Mouse (Mus musculus) thymus, postnatal 36 days (tissue): Measurements from ENCODE around the gene Sgsm1.
"Not testable (repeated sequence)": the region's sequence is repeated elsewhere in the genome, so short reads cannot be mapped to it uniquely, and the experiment has no call there.

Experiments
- DNase-seq, 2 experiments: peaks; one replicate each; pipeline ENCODE4 v3.0.0; 2022; ENCODE audit warnings: mixed read lengths in 2 of 2

Sgsm1 gene

GRCm38 (mm10) chr5:113310377-113311003 is at the start of gene Sgsm1:
Gene Sgsm1, minus strand, starts transcription at chr5:113310786.
- peak; percentile 43 to 50 for DNase-seq

- DNase-seq, result no peak
Measured at GRCm38 (mm10) chr5:113358833-113359232, 48.2 kb upstream of the Sgsm1 start.

- no peak for DNase-seq
Measured at GRCm38 (mm10) chr5:113357656-113358055, 47.1 kb upstream of the Sgsm1 start.

DNA sequence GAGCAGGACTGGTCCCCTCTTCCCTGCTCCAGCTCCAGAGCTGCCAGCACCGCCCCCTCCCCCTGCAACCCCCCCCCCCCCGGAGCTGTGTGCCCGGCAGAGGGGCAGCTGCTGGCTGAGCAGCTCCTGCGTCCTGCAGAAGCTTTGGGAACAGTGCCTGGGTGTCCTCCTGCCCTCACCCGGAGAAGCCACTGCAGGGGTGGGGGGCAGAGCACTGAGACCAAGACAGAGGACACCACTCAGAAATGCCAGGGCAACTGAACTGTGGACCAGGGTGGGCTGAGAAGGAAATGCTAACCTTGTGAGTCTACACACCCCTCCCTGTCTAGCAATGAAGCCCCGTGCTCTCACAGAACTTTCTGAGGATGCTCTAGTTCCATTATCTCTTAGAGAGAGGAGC is 46.6 kb upstream of the Sgsm1 start, which contains the start of gene Aym1:
Gene Aym1, plus strand, starts transcription at position 109 of the 400 bp plus-strand sequence.
- no peak for DNase-seq

DNA sequence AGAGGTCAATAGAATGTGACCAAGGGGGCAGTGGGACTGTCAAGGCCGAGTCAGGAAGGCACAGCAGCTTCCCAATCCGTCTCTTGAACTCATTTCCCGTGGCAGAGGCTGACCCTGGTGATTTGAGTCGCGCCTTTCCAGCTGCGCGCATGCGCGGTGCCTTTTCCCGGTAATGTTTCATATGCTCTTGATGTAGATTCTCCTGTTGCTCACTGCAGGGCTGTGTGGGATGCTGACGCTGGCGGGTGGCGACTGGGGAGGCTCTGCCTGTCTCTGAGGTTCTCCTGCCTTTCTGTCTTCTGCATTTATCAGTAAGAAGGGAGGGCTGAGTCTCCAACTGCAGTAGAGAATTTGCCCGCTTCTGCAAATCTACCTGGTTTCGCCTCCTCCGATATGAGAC is 43.7 kb upstream of the Sgsm1 start:
- no peak for DNase-seq

DNA sequence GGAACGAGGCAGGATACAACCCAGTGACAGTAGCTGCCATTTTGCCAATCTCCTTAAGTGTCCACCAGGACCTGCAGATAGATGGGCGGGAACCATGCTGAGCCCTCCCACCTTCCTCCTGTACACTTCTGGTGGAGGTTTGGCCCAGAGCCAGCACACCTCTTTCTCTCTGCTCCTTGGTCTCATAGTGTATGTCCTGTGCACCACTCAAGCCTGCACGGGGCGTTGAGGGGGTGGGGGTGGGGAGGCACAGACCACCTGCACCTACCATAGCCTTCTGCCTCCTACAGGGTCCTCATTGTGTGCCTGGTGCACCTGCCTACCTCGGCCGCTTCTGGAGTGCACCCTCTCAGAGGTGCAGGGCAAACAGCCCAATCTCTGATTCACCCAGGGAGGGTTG is 42.0 kb upstream of the Sgsm1 start:
- DNase-seq, result no peak

GRCm38 (mm10) chr5:113351768-113352167 is 41.2 kb upstream of the Sgsm1 start:
- DNase-seq, result no peak

DNA sequence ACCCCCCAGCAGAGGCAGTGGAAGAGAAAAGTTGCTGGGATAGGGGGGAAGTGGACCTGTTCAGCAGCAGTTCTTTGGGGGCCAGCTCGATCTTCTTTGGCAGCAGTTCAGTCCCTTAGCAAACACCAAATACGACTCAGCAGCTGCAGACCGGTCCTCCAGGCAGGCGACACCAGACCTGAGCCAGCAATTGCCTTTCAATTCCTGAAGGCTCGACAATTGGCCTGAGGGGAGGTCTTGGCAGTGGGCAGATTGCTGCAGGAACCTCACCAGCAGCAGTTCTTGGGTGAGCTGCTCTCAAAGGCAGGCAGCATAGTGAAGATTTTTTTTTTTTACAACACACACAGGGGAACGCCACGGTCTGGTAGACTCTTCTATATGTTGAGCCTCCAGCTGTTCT is 39.2 kb upstream of the Sgsm1 start:
- no peak for DNase-seq

GRCm38 (mm10) chr5:113349226-113349625 is 38.6 kb upstream of the Sgsm1 start:
- DNase-seq, result no peak

DNA sequence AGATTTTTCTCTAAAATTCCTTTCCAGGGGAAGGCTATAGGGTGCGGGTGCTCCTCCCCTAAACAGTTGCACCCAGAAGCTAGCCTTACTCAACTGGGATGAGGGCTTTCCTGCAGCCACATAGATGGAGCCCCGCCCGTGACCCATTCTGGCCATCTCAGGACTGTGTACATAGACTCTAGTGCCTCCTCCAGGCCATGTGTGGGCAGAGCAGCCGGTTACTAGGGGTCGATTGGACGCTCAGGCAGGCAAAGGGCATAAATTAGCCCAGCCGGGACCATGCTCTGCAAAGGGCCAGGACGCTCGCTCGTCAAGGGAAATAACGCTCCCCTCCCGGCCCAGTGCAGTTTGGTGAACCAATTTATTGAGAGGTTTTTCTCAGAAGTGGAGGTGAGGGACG is 38.0 kb upstream of the Sgsm1 start:
- no peak for DNase-seq

DNA sequence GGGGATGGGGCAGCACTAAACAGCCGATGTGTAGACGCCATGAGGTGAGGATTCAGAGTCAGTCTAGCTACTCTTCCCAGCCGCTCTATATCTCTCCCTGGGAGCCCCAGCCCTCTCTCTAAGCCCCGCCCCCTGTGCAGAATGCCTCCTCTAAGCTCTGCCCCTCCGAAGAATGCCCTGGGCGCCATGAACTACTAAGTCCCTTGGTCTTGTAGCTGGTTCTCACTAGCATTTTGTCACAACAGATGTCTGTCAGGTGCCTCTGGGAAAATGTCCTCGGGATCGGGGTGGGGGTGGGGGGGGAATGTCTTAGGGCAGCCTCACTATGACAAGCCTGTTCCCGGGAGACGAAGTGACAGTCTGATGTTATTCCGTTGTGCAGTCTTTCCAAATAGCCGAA is 37.0 kb upstream of the Sgsm1 start:
- DNase-seq, result no peak

- DNase-seq, result not testable (repeated sequence)
Measured at GRCm38 (mm10) chr5:113346651-113347050, 36.1 kb upstream of the Sgsm1 start.

- DNase-seq, result no peak
Measured at GRCm38 (mm10) chr5:113345781-113346180, 35.2 kb upstream of the Sgsm1 start.

- no peak for DNase-seq
Measured at GRCm38 (mm10) chr5:113344635-113345386, 34.2 kb upstream of the Sgsm1 start.

DNA sequence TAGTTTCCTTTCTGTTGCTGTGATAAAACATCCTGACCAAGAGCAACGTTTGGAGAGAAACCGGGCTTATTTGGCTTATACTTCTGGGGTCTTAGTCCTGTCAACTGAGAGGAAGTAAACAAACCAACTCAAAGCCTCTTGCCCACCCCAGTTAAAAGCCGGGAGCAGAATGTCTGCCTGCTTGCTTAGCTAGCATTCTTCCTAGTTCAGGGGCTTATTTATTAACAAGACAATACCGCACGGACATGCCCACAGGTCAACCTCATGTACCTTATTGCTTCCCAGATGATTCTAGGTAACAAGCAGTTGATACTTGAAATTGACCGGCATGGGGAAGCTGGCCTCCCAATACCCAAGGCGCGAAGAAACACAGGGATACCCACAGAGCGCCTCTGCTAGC is 25.7 kb upstream of the Sgsm1 start:
- DNase-seq, result no peak

GRCm38 (mm10) chr5:113335732-113336131 is 25.1 kb upstream of the Sgsm1 start:
- DNase-seq, result no peak

GRCm38 (mm10) chr5:113334621-113335530 is 24.3 kb upstream of the Sgsm1 start:
- DNase-seq, result no peak

GRCm38 (mm10) chr5:113332899-113333298 is 22.3 kb upstream of the Sgsm1 start:
- no peak for DNase-seq

GRCm38 (mm10) chr5:113332239-113332638 is 21.7 kb upstream of the Sgsm1 start:
- DNase-seq, result peak; percentile 16 to 20

DNA sequence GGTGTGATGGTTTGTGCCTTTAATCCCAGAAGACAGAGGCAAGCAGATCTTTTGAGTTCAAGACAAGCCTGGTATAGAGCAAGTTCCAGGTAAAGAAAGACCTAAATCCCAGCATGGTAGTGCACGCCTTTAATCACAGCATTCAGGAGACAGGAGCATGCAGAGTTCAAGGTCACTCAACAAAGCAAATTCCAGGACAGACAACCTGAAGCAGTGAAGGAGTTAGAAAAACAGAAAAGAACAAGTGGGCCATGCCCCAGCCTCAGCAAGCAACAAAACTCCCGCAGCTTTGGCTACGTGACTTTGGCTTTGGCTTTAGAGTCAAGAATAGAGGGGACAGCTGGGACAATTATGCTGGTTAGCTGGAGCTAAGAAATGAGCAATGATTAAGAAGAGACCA is 19.6 kb upstream of the Sgsm1 start:
- DNase-seq, result no peak

GRCm38 (mm10) chr5:113329463-113329862 is 18.9 kb upstream of the Sgsm1 start:
- no peak for DNase-seq

- no peak for DNase-seq
Measured at GRCm38 (mm10) chr5:113323784-113324638, 13.4 kb upstream of the Sgsm1 start.
